Mouse (Mus musculus) lung, adult 2 months (tissue): ENCODE results near the gene Appl2.

ENCODE experiments used
- CTCF ChIP-seq: fragments of 200-500 bp; IDR thresholded peaks from 2 replicates; pipeline ENCODE4 v1.5.1; 2011; ENCODE audit warnings: mild to moderate bottlenecking, low read length, control low read depth; ENCODE audit not compliant: insufficient read depth
- POLR2A ChIP-seq: fragments of 200-500 bp; IDR thresholded peaks from 2 replicates; pipeline ENCODE4 v1.6.1; 2011; ENCODE audit warnings: low read depth, mild to moderate bottlenecking, control low read depth, low read length, borderline replicate concordance; ENCODE audit errors: extremely low read depth

GRCm38 (mm10) chr10:83661925-83662324 is 13.4 kb upstream of the Appl2 start:
- no peak for TF ChIP-seq POLR2A
- no peak for TF ChIP-seq CTCF
